Mouse (Mus musculus) liver, embryonic 16.5 days (tissue): ENCODE measurements around the gene Trim66. TPM values are rescaled to one million over a fixed set of nuclear protein-coding genes. Genes with fewer than 3 reads are reported as not detected.

Source experiments
- ATAC-seq: fragments of 200-750 bp; cut with Nextera tagmentation; 2 replicates; pipeline ENCODE4 v1.8.0; 2017; ENCODE audit warnings: low read depth, mild to moderate bottlenecking, moderate number of reproducible peaks, moderate library complexity
- H3K27ac ChIP-seq: fragments of 300-500 bp; sonication (generic); 2 replicates; pipeline ENCODE4 v1.5.1; 2014; ENCODE audit warnings: mild to moderate bottlenecking, low read length
- H3K27me3 ChIP-seq: fragments of 300-500 bp; sonication (generic); 2 replicates; pipeline ENCODE4 v1.6.1; 2014; ENCODE audit warnings: low read depth, low read length, mixed read lengths; ENCODE audit not compliant: control insufficient read depth, insufficient read depth
- H3K36me3 ChIP-seq: fragments of 300-500 bp; sonication (generic); 2 replicates; pipeline ENCODE4 v1.6.1; 2014; ENCODE audit warnings: mild to moderate bottlenecking; ENCODE audit not compliant: control insufficient read depth, insufficient read depth
- H3K4me1 ChIP-seq: fragments of 300-500 bp; sonication (generic); 2 replicates; pipeline ENCODE4 v1.6.1; 2014; ENCODE audit warnings: low read depth, low read length, mixed read lengths; ENCODE audit not compliant: control insufficient read depth
- H3K4me2 ChIP-seq: fragments of 300-500 bp; sonication (generic); 2 replicates; pipeline ENCODE4 v1.6.1; 2014; ENCODE audit warnings: low read depth, low read length, mixed read lengths
- H3K4me3 ChIP-seq: fragments of 300-500 bp; sonication (generic); 2 replicates; pipeline ENCODE4 v1.5.1; 2014; ENCODE audit warnings: low read depth, mild to moderate bottlenecking, low read length
- H3K9ac ChIP-seq: fragments of 300-500 bp; sonication (generic); 2 replicates; pipeline ENCODE4 v1.6.1; 2014; ENCODE audit warnings: low read depth, low read length
- H3K9me3 ChIP-seq: fragments of 300-500 bp; sonication (generic); replicated peaks from 2 replicates; pipeline ENCODE4 v1.6.1; 2016; ENCODE audit warnings: low read length; ENCODE audit not compliant: control insufficient read depth
- WGBS: fragments of 180-500 bp; shearing (Covaris S2); extraction: QIAGEN DNeasy Blood & Tissue Kit; methylation state at CpG from one replicate; pipeline ENCODE4 v1.1.7; 2014; ENCODE audit not compliant: insufficient replicate concordance; 5-methylcytosine and 5-hydroxymethylcytosine counted together
- polyA plus RNA-seq: library from polyadenylated mRNA; unstranded; fragments of >200 nt; fragmentation: Nextera tagmentation; extraction: Ambion mirVana; gene quantifications from 2 replicates; pipeline ENCODE4 v1.2.1, GENCODE M21; 2015

The Trim66 gene
- polyA plus RNA-seq, 1 experiment from 2014 or later, result 0.04 TPM

DNA sequence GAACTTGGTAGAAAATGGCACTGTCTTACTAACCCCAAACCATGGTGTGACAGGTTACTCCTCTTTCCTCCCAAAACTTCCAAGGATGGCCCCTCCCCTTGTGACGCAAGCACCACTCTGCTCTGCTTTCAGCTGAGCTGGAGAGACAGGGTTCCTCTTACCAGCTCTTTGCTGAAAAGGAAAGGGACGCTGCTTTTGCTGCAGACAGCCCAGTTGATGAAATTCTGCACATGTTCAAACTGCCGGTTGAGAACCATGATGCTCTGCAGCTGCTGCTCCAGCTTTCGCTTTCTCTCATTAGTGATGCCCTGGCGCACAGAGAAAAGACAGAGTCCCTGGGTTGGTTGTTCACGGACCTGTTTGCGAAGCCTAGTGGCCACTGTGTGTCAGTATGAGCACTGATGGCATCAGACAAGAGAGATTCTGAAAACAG lies 27.2 kb downstream of the Trim66 start:
- no peak for ATAC-seq

DNA sequence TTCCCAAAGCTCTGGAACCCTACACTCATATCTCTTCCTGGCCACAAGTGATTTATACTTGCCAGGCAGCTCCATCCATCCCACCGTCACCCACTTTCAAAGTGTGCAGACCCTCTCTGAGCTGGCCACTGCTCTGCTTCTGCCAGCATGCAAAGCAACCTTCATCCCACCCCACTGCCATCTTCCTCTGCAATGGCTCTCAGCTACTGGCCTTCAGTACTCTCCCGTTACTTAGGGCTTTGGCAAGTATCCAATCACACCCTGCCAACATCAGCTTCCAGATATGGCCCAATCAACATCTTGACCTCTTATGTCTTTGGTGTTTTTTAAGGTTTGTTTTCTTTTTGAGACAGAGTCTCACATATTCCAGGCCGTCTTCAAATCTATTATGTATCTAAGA lies 30.0 kb downstream of the Trim66 start:
- WGBS, result 41% methylated on average over 3 of the region's 3 CpGs
- no peaks in the 10 kb centered on the region for H3K4me1 ChIP-seq

More for the DNA sequence above, 27.2 kb downstream of the Trim66 start:
- Histone ChIP-seq H3K36me3 (no peaks in the 10 kb centered on the region), H3K4me1 (no peaks in the 10 kb centered on the region), H3K27me3 (no peaks in the 10 kb centered on the region), H3K4me2 (no peak overlapping the region), H3K27ac (no peak overlapping the region), H3K9me3 (no peaks in the 10 kb centered on the region), H3K4me3 (no peak overlapping the region), H3K9ac (no peak overlapping the region)
- 41% methylated on average over 7 of the region's 7 CpGs for WGBS

DNA sequence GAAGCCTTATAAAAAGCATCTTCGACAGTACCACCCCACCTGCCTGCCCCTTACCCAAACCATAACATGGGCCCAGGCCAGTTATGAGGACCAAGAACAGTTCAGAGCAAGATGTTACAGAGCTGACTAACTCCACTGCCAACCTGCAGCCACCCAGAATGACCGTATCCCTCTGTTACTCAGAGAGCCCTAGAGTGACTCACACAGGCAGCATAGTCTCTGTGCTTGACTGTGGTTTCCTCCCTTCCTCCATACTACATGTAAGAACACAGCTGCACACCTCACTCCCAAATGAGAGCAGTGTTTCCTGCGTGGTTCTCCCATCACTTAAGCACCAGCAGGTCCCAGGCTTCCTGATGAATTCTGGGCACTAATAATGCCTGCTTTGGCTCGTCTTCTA lies 37.2 kb downstream of the Trim66 start:
- Histone ChIP-seq H3K4me3 (no peak overlapping the region), H3K27ac (no peak overlapping the region), H3K9ac (no peak overlapping the region), H3K27me3 (no peaks in the 10 kb centered on the region), H3K4me2 (no peak overlapping the region), H3K9me3 (no peaks in the 10 kb centered on the region), H3K4me1 (no peaks in the 10 kb centered on the region), H3K36me3 (no peaks in the 10 kb centered on the region)
- ATAC-seq, result no peak
- 35% methylated on average over 4 of the region's 4 CpGs for WGBS

More for the DNA sequence above, 30.0 kb downstream of the Trim66 start:
- Histone ChIP-seq H3K4me3 (no peak overlapping the region), H3K36me3 (no peaks in the 10 kb centered on the region), H3K9me3 (no peaks in the 10 kb centered on the region), H3K27ac (no peak overlapping the region), H3K4me2 (no peak overlapping the region), H3K9ac (no peak overlapping the region), H3K27me3 (no peaks in the 10 kb centered on the region)
- ATAC-seq, result no peak

- Histone ChIP-seq H3K27ac (no peak overlapping the region), H3K36me3 (no peaks in the 10 kb centered on the region), H3K4me3 (no peak overlapping the region), H3K9ac (no peak overlapping the region), H3K4me2 (no peak overlapping the region), H3K4me1 (no peaks in the 10 kb centered on the region), H3K9me3 (no peaks in the 10 kb centered on the region), H3K27me3 (no peaks in the 10 kb centered on the region)
- no peak for ATAC-seq
- WGBS, result 51% methylated on average over 6 of the region's 6 CpGs
Observed at GRCm38 (mm10) chr7:109468262-109468701, 39.7 kb downstream of the Trim66 start.

DNA sequence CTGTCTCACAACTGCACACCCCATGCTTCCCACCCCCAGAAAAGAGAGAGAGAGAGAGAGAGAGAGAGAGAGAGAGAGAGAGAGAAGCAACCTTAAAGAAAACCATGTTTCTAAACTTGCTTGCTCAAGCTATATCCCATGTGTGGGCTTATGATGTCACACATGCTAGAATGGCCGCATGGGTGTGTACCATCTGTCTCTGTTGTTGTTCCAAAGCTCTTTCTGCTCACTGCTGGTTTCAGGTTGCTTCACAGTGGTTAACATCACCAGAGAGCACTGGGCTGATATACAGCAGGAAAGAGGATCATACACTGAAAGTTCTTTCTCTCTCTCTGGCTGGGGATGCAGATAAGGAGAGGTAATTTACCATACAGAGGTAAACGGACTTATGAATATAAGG lies 40.3 kb downstream of the Trim66 start:
- H3K4me3 ChIP-seq, result no peak overlapping the region
- H3K4me1 ChIP-seq, result no peaks in the 10 kb centered on the region
- WGBS, result 24% methylated on average over 2 of the region's 2 CpGs
- H3K36me3 ChIP-seq, result no peaks in the 10 kb centered on the region
- no peak overlapping the region for H3K27ac ChIP-seq
- H3K4me2 ChIP-seq, result no peak overlapping the region
- no peaks in the 10 kb centered on the region for H3K27me3 ChIP-seq
- ATAC-seq, result no peak
- H3K9ac ChIP-seq, result no peak overlapping the region
- H3K9me3 ChIP-seq, result no peaks in the 10 kb centered on the region

DNA sequence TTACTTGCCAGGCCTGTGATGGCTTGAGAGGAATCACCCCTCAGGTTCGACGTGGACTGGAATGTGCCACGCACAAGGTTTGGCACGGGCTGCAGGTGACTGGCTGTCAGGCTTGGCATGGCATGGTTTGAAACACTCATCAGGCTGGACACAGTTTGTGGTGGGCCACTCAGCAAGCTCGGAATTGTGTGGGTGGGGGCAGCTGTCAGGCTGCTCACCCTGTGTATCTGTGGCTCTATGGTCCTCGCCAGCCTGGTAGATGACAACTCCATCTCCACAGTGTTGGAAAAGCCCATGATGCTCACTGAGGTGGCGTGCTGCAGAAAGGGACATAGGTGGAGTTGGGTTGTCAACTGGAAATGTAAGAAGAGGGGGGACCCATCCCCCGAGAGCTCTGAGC lies 47.2 kb downstream of the Trim66 start:
- Histone ChIP-seq H3K4me2 (no peak overlapping the region), H3K36me3 (no peaks in the 10 kb centered on the region), H3K4me3 (no peak overlapping the region), H3K4me1 (no peaks in the 10 kb centered on the region), H3K9me3 (no peaks in the 10 kb centered on the region), H3K27me3 (no peaks in the 10 kb centered on the region), H3K27ac (no peak overlapping the region), H3K9ac (no peak overlapping the region)
- 66% methylated on average over 8 of the region's 8 CpGs for WGBS
- no peak for ATAC-seq

GRCm38 (mm10) chr7:109456563-109456962 lies 51.4 kb downstream of the Trim66 start:
- no peak for ATAC-seq

GRCm38 (mm10) chr7:109455748-109456147 lies 52.2 kb downstream of the Trim66 start:
- ATAC-seq, result no peak
- no peaks in the 10 kb centered on the region for H3K9me3 ChIP-seq
- H3K4me1 ChIP-seq, result no peaks in the 10 kb centered on the region
- no peak overlapping the region for H3K4me2 ChIP-seq
- no peak overlapping the region for H3K4me3 ChIP-seq
- no peak overlapping the region for H3K27ac ChIP-seq
- H3K36me3 ChIP-seq, result no peaks in the 10 kb centered on the region
- H3K27me3 ChIP-seq, result no peaks in the 10 kb centered on the region
- H3K9ac ChIP-seq, result no peak overlapping the region
- WGBS, result 21% methylated on average over 2 of the region's 2 CpGs

More at GRCm38 (mm10) chr7:109456563-109456962, 51.4 kb downstream of the Trim66 start:
- H3K27me3 ChIP-seq, result no peaks in the 10 kb centered on the region
- H3K4me1 ChIP-seq, result no peaks in the 10 kb centered on the region
- H3K27ac ChIP-seq, result no peak overlapping the region
- no peaks in the 10 kb centered on the region for H3K36me3 ChIP-seq
- H3K4me3 ChIP-seq, result no peak overlapping the region
- H3K9me3 ChIP-seq, result no peaks in the 10 kb centered on the region
- no peak overlapping the region for H3K9ac ChIP-seq
- H3K4me2 ChIP-seq, result no peak overlapping the region
- 26% methylated on average over 6 of the region's 6 CpGs for WGBS

- ATAC-seq, result no peak
- H3K4me1 ChIP-seq, result no peaks in the 10 kb centered on the region
- 67% methylated on average over 9 of the region's 9 CpGs for WGBS
- H3K36me3 ChIP-seq, result no peaks in the 10 kb centered on the region
- no peak overlapping the region for H3K4me3 ChIP-seq
- H3K9me3 ChIP-seq, result no peaks in the 10 kb centered on the region
- no peak overlapping the region for H3K27ac ChIP-seq
- no peak overlapping the region for H3K9ac ChIP-seq
- H3K27me3 ChIP-seq, result no peaks in the 10 kb centered on the region
- no peak overlapping the region for H3K4me2 ChIP-seq
Observed at GRCm38 (mm10) chr7:109454856-109455255, 53.1 kb downstream of the Trim66 start.
